Mouse (Mus musculus) cerebellum, adult (tissue): ENCODE measurements around the gene Rpl29.

Experiments
- ATAC-seq: cut with Nextera tagmentation; 2 replicates; pipeline ENCODE4 v1.9.2; 2017; ENCODE audit warnings: mild to moderate bottlenecking, moderate library complexity, mixed read lengths; ENCODE audit not compliant: insufficient number of reproducible peaks, low FRiP score, low TSS enrichment

Rpl29 gene

GRCm38 (mm10) chr9:106416826-106417225 is 12.4 kb upstream of the Rpl29 start:
- no peak for ATAC-seq

- peak; percentile 27; the same call in 1 of the 2 replicates for ATAC-seq
Measured at GRCm38 (mm10) chr9:106417841-106418625, 11.2 kb upstream of the Rpl29 start.

GRCm38 (mm10) chr9:106420608-106421007 is 8.6 kb upstream of the Rpl29 start:
- no peak for ATAC-seq

GRCm38 (mm10) chr9:106421033-106421864 is 8.0 kb upstream of the Rpl29 start:
- no peak for ATAC-seq

DNA sequence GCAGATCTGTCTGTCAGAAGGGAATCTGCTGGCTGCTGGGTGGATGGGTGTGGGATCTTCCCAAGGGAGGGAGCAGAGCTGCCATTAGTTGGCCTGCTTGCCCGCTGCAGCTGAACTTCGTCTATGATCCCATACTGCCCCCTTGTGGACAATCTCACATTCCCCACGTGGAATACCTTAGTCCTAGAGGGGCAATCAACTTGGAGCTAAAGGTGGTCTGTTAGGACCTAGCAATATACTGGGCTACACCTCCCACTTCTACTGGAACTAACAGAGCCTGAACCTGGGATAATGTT is 7.4 kb upstream of the Rpl29 start:
- ATAC-seq = peak; percentile 65; the same call in 1 of the 2 replicates

GRCm38 (mm10) chr9:106428719-106429220 is 484 bp upstream of the Rpl29 start:
- peak; percentile 33; the same call in 1 of the 2 replicates for ATAC-seq

DNA sequence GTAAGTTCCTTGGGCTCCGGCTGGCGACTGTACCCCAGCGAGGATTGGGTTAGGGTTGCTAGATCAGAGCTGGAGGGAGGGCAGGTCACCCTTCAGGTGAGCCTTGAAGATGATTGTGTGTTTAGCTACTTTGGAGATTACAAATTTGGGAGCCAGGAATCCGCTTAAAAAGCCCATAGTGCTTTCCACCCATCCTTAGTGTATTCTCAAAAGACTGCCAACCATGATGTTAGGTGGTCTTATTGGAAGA is 686 bp downstream of the Rpl29 start:
- ATAC-seq = no peak

- no peak for ATAC-seq
Measured at GRCm38 (mm10) chr9:106433389-106433788, 4.1 kb downstream of the Rpl29 start.

- no peak for ATAC-seq
Measured at GRCm38 (mm10) chr9:106436566-106436965, 7.3 kb downstream of the Rpl29 start.

DNA sequence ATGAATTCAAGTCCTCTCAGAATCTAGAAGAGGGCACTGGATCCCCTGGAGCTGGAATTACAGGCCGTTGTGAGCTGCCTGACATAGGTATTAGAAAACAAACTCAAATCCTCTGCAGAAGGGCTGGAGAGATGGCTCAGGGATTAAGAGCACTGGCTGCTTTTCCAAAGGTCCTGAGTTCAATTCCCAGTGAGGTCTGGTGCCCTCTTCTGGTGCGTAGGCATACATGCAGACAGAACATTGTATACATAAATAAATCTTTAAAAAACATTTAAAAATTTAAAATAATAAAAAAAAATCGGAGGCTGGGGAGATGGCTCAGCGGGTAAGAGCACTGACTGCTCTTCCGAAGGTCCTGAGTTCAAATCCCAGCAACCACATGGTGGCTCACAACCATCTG is 13.4 kb downstream of the Rpl29 start:
- ATAC-seq = no peak

- ATAC-seq = no peak
Measured at GRCm38 (mm10) chr9:106444836-106445235, 15.6 kb downstream of the Rpl29 start.

- ATAC-seq = peak; percentile 90
Measured at GRCm38 (mm10) chr9:106447348-106447747, 18.1 kb downstream of the Rpl29 start, which contains the start of the genes Abhd14b and Abhd14a. TSS of gene Abhd14b (plus strand) at chr9:106447459. TSS of gene Abhd14a (minus strand) at chr9:106447678.

DNA sequence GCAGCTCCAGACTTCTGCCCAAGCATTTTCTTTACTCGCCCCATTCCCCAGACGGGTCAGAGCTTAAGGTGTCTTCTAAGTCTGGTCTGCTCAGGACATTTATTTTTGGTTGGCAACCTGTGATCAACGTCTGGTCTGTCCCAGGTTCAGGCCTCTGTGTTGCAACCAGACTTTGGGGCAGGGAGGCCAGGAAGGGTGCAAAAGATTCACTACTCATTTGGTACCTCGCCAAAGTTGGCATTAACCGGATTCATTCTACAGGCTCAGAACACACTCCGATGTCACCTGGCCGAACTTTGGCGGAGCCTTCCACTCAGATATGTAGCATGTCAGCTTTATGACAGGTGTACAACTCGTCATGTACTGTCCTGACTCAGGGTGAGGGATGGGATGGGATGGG is 18.7 kb downstream of the Rpl29 start:
- no peak for ATAC-seq

GRCm38 (mm10) chr9:106448498-106449031 is 19.3 kb downstream of the Rpl29 start:
- ATAC-seq = peak; percentile 37; the same call in 1 of the 2 replicates

- no peak for ATAC-seq
Measured at GRCm38 (mm10) chr9:106449947-106450346, 20.7 kb downstream of the Rpl29 start.

DNA sequence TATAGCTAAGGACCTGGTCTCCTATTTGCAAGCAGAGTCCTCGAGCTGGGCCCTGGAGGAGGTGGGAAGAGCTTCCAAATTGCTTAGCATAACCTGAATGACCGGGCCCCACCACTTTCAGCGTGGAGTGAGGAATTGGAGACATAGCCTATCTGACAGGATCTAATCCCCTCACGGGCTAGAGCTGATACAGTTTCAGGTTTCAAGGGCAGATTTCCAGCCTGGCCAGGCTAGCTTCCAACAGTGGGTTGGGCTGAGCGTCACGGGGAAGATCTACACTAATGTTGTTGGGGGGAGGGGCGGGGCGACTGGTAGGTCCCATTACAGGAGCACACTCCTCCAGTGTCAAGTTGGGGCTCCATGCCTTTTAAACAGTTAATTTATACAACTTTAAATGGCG is 21.4 kb downstream of the Rpl29 start:
- ATAC-seq = no peak

GRCm38 (mm10) chr9:106451298-106451697 is 22.0 kb downstream of the Rpl29 start:
- no peak for ATAC-seq

DNA sequence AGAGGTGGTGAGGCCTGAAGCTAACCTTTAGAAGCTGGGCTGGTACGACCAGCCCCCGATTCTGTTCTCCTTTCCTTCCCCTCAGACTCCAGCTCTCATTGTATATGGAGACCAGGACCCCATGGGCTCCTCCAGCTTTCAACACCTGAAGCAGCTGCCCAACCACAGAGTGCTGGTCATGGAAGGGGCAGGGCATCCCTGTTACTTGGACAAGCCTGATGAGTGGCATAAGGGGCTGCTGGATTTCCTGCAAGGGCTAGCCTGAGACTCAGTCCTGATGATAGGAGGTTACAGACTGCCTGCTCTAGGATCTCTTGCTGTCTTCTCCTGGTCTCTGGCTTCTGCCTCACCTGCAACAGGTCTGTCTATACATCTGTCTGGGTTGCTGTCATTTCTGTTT is 22.6 kb downstream of the Rpl29 start:
- no peak for ATAC-seq

GRCm38 (mm10) chr9:106452351-106452750 is 23.1 kb downstream of the Rpl29 start:
- no peak for ATAC-seq

DNA sequence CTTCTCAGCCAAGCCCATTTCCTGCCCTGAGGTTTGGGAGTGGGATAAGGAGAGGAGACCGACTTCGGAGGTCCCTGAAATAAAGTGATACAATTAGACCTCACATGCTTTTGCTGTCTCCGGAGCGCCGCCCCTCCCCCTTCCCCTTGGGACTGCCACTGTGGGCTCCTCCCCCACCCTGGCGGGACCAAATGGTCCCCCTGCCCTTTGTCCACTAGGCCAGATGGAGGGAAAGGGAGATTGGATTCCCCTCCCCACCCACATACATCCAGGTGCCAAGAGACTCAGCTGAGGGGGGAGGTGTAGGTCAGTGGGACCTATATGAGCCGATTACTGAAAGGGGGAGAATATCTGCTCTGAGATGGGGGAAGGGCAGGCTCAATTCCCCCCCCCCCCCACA is 23.6 kb downstream of the Rpl29 start:
- ATAC-seq = no peak
